ENCODE assay signal across 8 mouse cellular contexts in genomic region chr4:148866812-148867470, GRCm38 (mm10).
A peak's percentile ranks its signal among the peaks of the same experiment; 100 is the strongest.
DNase-seq lines count a peak whose midpoint lies in the region; ATAC-seq lines count a peak whose summit lies in the region.

No protein-coding gene starts in this region.

- H3K27me3 ChIP-seq in heart, embryonic 11.5 days (ENCODE audit: control insufficient read depth, insufficient read depth, low read length): no peaks in the 10 kb centered on the region
- H3K27me3 ChIP-seq in hindbrain, embryonic 15.5 days: peaks cover 36% of the 10 kb centered on the region
- peaks cover 56% of the 10 kb centered on the region for H3K27me3 ChIP-seq in neural tube, embryonic 11.5 days (ENCODE audit: control insufficient read depth, insufficient read depth, low read length)

- DNase-seq in heart, adult 11 months: no peak
- peak; percentile 84 for DNase-seq in embryo, embryonic 11 days
- peak; percentile 86 for DNase-seq in neural tube, embryonic 11.5 days (ENCODE audit: low spot score)
- no peak for DNase-seq in cerebellum, adult 18-20 months
- no peak for DNase-seq in cerebellum, postnatal 10 days

- H3K4me2 ChIP-seq in heart, embryonic 11.5 days: 0 out of 2 replicates have a peak overlapping the region, but pooled peaks have one; percentile 18
- H3K4me2 ChIP-seq in hindbrain, embryonic 15.5 days: no peak overlapping the region
- no peak overlapping the region for H3K4me2 ChIP-seq in neural tube, embryonic 11.5 days (ENCODE audit: low read depth)

- H3K9ac ChIP-seq in heart, embryonic 11.5 days (ENCODE audit: low read depth, low read length): no peak overlapping the region
- no peak overlapping the region for H3K9ac ChIP-seq in hindbrain, embryonic 15.5 days
- H3K9ac ChIP-seq in neural tube, embryonic 11.5 days (ENCODE audit: low read length): 0 out of 2 replicates have a peak overlapping the region, but pooled peaks have one; percentile 5

- no peak overlapping the region for H3K27ac ChIP-seq in heart, embryonic 11.5 days (ENCODE audit: low read depth, low read length)
- H3K27ac ChIP-seq in hindbrain, embryonic 15.5 days (replicated peaks): peak overlapping the region; percentile 8; the same call in 1 of the 2 replicates
- H3K27ac ChIP-seq in neural tube, embryonic 11.5 days (ENCODE audit: low read depth, low read length): peak overlapping the region; percentile 58; the same call in 1 of the 2 replicates

- H3K9me3 ChIP-seq in heart, embryonic 11.5 days (replicated peaks; ENCODE audit: control insufficient read depth, low read length): no peaks in the 10 kb centered on the region
- no peaks in the 10 kb centered on the region for H3K9me3 ChIP-seq in hindbrain, embryonic 15.5 days
- no peaks in the 10 kb centered on the region for H3K9me3 ChIP-seq in neural tube, embryonic 11.5 days (ENCODE audit: control insufficient read depth, low read length)

- 12% methylated on average over 12 of the region's 12 CpGs for WGBS in heart, embryonic 11.5 days (ENCODE audit: insufficient replicate concordance)
- 1% methylated on average over 12 of the region's 12 CpGs for WGBS in hindbrain, embryonic 15.5 days
- WGBS in neural tube, embryonic 11.5 days: under 1% methylated on average over 11 of the region's 12 CpGs

- H3K4me3 ChIP-seq in heart, embryonic 11.5 days (ENCODE audit: low read depth, low read length): no peak overlapping the region
- H3K4me3 ChIP-seq in hindbrain, embryonic 15.5 days: no peak overlapping the region
- H3K4me3 ChIP-seq in neural tube, embryonic 11.5 days (ENCODE audit: low read depth, low read length): no peak overlapping the region

- no peaks in the 10 kb centered on the region for H3K36me3 ChIP-seq in heart, embryonic 11.5 days (ENCODE audit: control insufficient read depth, insufficient read depth, low read length)
- no peaks in the 10 kb centered on the region for H3K36me3 ChIP-seq in hindbrain, embryonic 15.5 days
- H3K36me3 ChIP-seq in neural tube, embryonic 11.5 days (ENCODE audit: control insufficient read depth, insufficient read depth, low read length): no peaks in the 10 kb centered on the region

- H3K4me1 ChIP-seq in heart, embryonic 11.5 days (ENCODE audit: control insufficient read depth, insufficient read depth, low read length): peaks cover 21% of the 10 kb centered on the region
- H3K4me1 ChIP-seq in hindbrain, embryonic 15.5 days (replicated peaks): peaks cover 40% of the 10 kb centered on the region
- H3K4me1 ChIP-seq in neural tube, embryonic 11.5 days (ENCODE audit: control insufficient read depth, insufficient read depth, low read length): peaks cover 10% of the 10 kb centered on the region

- no peak for ATAC-seq in heart, embryonic 11.5 days (replicated peaks; ENCODE audit: insufficient number of reproducible peaks, low FRiP score, low TSS enrichment)
- no peak for ATAC-seq in hindbrain, embryonic 15.5 days (ENCODE audit: low FRiP score, low read depth)
- peak; percentile 94 for ATAC-seq in neural tube, embryonic 11.5 days (ENCODE audit: insufficient read depth, low FRiP score, low TSS enrichment)
- ATAC-seq in inflammation-experienced regulatory T-cells, adult 6 months: no peak

Comparison
In these comparisons a context has a peak if more than half of its experiments do, and no peak if none do; other contexts are left out.
1. DNase-seq: peak in embryo, embryonic 11 days (single experiment) and neural tube, embryonic 11.5 days (single experiment); none in heart, adult 11 months (single experiment), cerebellum, adult 18-20 months (0 of 2) and cerebellum, postnatal 10 days (0 of 2).